Comparison of ENCODE assay signal across 5 mouse cellular contexts in the genomic region with DNA sequence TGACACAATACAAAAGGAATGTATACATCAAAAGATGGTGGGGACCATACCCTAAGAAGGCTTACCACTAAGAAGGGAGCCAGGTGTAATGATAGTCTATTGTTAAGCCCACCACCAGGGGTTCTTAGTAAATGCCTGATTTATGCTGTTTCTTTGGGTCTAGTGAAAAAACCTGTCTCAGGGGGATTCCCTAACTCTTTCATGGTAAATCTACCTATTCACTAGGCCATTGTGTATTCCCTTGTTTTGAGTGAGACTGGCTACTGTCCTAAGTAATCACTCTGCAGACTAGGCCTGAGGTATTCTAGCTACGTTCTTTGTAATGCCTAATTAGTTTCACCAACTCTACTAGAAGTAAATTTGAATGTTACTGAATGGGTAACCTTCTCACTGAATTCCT.
A peak's percentile ranks its signal among the peaks of the same experiment; 100 is the strongest.
DNase-seq lines count a peak whose midpoint lies in the region; TF ChIP-seq lines count a peak whose summit lies in the region.
"Not testable (repeated sequence)": the region's sequence is repeated elsewhere in the genome, so short reads cannot be mapped to it uniquely, and the experiment has no call there.

No protein-coding gene starts in this region.

- DNase-seq in ES-CJ7 (ENCODE audit: low read depth, low spot score) = peak; percentile 65
- peak; percentile 59 for DNase-seq in R1 (ENCODE audit: low read depth, low spot score)
- DNase-seq in WW6 (ENCODE audit: low read depth, low spot score) = peak; percentile 22
- peak; percentile 61 for DNase-seq in ZHBTc4 (ENCODE audit: low read depth, low spot score)

- H3K4me3 ChIP-seq in ES-Bruce4 (ENCODE audit: low read depth, low read length) = not testable (repeated sequence)

- not testable (repeated sequence) for H3K4me1 ChIP-seq in ES-Bruce4 (ENCODE audit: control insufficient read depth, insufficient read depth, low read length)

- not testable (repeated sequence) for H3K9ac ChIP-seq in ES-Bruce4 (ENCODE audit: low read depth, poor library complexity, severe bottlenecking)

- TF ChIP-seq EP300 in ES-Bruce4 (IDR thresholded peaks at IDR 0.05; ENCODE audit: insufficient read depth, low read depth, low read length) = 0 out of 2 replicates have a peak, but pooled peaks have one; percentile 51

- TF ChIP-seq POLR2A in ES-Bruce4 (IDR thresholded peaks at IDR 0.05; ENCODE audit: insufficient read depth, low read length) = not testable (repeated sequence)

- H3K36me3 ChIP-seq in ES-Bruce4 (ENCODE audit: control insufficient read depth, insufficient read depth, low read length, poor library complexity, severe bottlenecking) = not testable (repeated sequence)

- not testable (repeated sequence) for H3K9me3 ChIP-seq in ES-Bruce4 (replicated peaks; ENCODE audit: control insufficient read depth, insufficient read depth, low read length, poor library complexity, severe bottlenecking)

- TF ChIP-seq CTCF in ES-Bruce4 (IDR thresholded peaks at IDR 0.05; ENCODE audit: low read depth, low read length) = not testable (repeated sequence)

- not testable (repeated sequence) for H3K27me3 ChIP-seq in ES-Bruce4 (ENCODE audit: control insufficient read depth, insufficient read depth, low read length, poor library complexity, severe bottlenecking)

- H3K27ac ChIP-seq in ES-Bruce4 (ENCODE audit: insufficient read depth, low read length) = not testable (repeated sequence)
